Mouse (Mus musculus) c-Kit-positive CD71-positive TER-119-negative erythroid progenitor cells, embryonic 14.5 days (primary cell): ENCODE measurements around the gene Mrpl42.

Experiments used
- DNase-seq: peaks from one replicate; pipeline ENCODE4 v3.0.0-alpha.2; 2013; ENCODE audit warnings: low read depth

The Mrpl42 gene

GRCm38 (mm10) chr10:95457367-95458049, 44.2 kb downstream of the Mrpl42 start:
- DNase-seq: no peak

GRCm38 (mm10) chr10:95456103-95456502, 45.6 kb downstream of the Mrpl42 start:
- DNase-seq: no peak

GRCm38 (mm10) chr10:95453282-95453681, 48.5 kb downstream of the Mrpl42 start:
- DNase-seq: no peak

GRCm38 (mm10) chr10:95449033-95449432, 52.7 kb downstream of the Mrpl42 start:
- no peak for DNase-seq

- DNase-seq: no peak
These were observed 53.8 kb downstream of the Mrpl42 start for GRCm38 (mm10) chr10:95447954-95448353.

GRCm38 (mm10) chr10:95445104-95446056, 56.4 kb downstream of the Mrpl42 start:
- DNase-seq: no peak

GRCm38 (mm10) chr10:95442334-95442733, 59.4 kb downstream of the Mrpl42 start:
- no peak for DNase-seq

GRCm38 (mm10) chr10:95440566-95440965, 61.2 kb downstream of the Mrpl42 start:
- no peak for DNase-seq

GRCm38 (mm10) chr10:95439718-95440339, 61.9 kb downstream of the Mrpl42 start:
- DNase-seq: no peak

GRCm38 (mm10) chr10:95438941-95439340, 62.8 kb downstream of the Mrpl42 start:
- no peak for DNase-seq
